Mouse (Mus musculus) embryonic stem cell, embryonic (primary cell): ENCODE data around the gene Il13.

ENCODE experiments used
- CTCF ChIA-PET, 4 experiments: fragments of 300-600 bp in 2 of 4; fragments of 350-600 bp in 2 of 4; sonication (Branson Sonifier 250); formaldehyde crosslinking; loops; one replicate each; lab custom pipeline; 2022; ENCODE audit warnings: inconsistent platforms in 2 of 4; lab: Charles Lee
- POLR2A ChIA-PET, 4 experiments: fragments of 300-600 bp in 2 of 4; fragments of 350-600 bp in 2 of 4; sonication (Branson Sonifier 250); formaldehyde crosslinking; loops; one replicate each; lab custom pipeline; 2022; ENCODE audit warnings: antibody characterized with exemption in 4 of 4, inconsistent platforms in 1 of 4; lab: Charles Lee

The Il13 gene

DNA sequence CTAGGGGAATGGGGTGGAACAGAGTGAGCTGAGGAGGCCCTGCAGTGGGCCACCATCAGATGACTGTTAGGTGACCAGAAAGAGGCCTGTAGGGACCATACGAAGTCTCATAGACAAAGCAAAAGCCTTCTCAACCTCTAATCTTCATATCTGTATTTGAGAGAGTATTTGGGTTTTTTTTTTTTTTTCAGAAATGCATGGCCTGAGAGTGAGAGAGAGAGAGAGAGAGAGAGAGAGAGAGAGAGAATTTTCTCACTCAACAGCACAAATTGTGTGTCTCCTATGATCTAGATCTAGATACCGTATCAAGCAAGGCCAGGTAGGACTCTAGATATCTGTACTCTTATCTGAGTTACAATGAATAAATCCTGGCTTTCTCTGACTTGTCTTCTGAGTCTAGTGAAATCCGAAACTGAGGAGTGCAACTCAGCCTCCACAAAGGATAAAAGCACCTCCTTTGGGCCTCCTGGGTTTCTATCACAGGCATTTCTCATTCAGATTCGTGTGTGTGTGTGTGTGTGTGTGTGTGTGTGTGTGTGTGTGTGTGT lies 16.9 kb downstream of the Il13 start:
- CTCF ChIA-PET = interaction anchor here in 1 of 4 experiments (0.8 kb wide), 1 partner anchor 10 kb away, joined by 3 read pairs; no protein-coding TSS in a partner anchor
- POLR2A ChIA-PET = interaction anchor here in 1 of 4 experiments (0.7 kb wide), 1 partner anchor 184 kb away, joined by 3 read pairs; no protein-coding TSS in a partner anchor

DNA sequence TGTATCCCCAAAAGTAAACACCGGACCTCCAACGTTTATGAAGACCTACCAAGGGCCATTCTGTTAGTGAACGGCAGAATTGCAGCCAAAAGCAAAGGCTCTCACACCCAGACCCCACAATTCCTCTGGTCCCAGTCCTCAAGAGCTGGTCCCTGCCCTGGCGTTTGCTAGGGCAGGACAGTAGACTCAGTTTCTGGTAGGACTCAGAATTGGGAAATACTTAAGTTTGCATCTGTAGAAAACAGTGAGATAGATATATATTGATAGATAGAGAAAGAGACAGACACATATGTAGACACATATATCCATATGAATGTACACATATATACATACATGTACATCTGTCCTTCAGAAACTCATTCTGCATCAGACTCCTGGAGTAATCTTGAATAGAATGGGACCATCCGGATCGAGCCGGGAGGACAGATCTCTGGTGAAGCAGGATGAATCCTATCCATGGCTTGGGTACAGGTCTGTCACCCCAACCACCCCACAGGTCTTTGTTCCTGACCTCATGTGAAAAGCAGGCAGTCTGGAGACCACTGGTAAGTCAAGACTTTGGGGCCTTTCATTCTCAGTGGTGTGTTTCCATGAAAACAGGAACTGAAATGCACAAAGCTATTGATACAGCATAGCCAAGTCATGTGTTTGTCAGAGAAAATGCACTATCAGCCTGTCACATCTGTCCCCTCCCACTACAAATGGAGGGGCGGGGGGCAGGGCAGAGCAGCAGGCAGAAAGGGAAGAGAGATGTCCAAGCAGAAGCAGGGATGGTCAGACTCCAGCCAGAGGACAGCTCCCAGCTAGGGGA lies 17.5 kb downstream of the Il13 start:
- CTCF ChIA-PET = interaction anchor here in 2 of 4 experiments (0.8 to 1.1 kb wide), 2 partner anchors 11 kb away, joined by 3 to 5 read pairs; no protein-coding TSS in a partner anchor
- POLR2A ChIA-PET = interaction anchor here in 1 of 4 experiments (0.7 kb wide), 1 partner anchor 185 kb away, joined by 3 read pairs; no protein-coding TSS in a partner anchor

DNA sequence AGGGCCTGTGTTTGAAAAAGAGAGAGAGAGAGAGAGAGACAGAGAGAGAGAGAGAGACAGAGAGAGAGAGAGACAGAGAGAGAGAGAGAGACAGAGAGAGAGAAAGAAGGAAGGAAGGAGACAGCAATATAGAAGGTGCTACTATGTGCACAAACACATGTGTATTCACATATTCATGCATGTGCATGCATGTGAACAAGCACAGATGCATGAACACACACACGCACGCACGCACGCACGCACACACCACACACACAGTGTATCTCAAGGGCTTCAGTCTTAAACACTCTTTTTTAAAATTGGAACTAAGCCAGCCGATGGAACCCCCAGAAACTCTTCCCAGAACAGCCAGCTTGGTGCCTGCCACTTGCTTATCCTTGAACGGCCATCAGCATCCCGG lies 18.9 kb downstream of the Il13 start:
- POLR2A ChIA-PET = no interaction called here

DNA sequence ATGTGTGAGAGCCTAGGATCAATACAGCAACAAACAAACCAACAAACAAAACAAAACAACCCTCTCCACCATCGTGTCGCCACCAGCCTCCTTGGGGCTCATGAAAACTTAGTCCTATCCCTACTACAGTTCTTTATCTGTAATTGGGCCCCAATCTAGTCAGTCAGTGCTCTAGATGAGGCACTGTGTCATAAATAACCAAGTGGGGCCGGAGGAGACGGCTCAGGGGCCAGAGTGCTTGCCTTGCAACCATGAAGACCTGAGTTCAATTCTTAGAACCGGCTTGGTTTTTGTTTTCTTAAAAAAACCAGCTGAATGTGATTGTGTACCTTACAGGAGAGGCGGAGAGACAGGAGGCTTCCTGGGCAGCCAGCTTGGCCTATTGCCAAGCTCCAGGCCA lies 19.3 kb downstream of the Il13 start:
- CTCF ChIA-PET = no interaction called here
- POLR2A ChIA-PET = no interaction called here

More for the DNA sequence above, 18.9 kb downstream of the Il13 start:
- CTCF ChIA-PET = interaction anchor here in 1 of 4 experiments (1.1 kb wide), 1 partner anchor 12 kb away, joined by 5 read pairs; no protein-coding TSS in a partner anchor

DNA sequence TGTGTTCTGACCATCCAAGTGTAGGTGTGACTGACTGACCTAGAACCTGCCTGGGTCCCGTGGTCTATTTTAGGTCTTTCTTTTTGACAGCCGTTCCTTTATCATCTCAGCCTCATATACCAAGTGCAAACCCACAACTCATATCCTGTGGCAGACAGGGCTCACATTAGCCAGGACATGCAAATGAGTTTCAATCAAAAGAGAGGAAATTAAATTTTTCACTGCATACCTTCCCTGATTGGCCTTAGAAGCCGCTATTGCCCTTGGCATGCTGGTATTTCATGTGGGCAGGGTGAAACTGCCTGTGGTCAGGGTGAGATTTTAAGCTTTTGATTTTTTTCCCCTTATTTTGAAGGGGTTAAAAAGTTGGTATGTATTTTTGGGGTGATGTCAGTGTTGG lies 24.8 kb downstream of the Il13 start:
- ChIA-PET CTCF (interaction anchor here in 3 of 4 experiments (0.6 to 1.1 kb wide), 3 partner anchors 17 to 837 kb away, joined by 3 to 4 read pairs (median 4); no protein-coding TSS in a partner anchor), POLR2A (no interaction called here)

DNA sequence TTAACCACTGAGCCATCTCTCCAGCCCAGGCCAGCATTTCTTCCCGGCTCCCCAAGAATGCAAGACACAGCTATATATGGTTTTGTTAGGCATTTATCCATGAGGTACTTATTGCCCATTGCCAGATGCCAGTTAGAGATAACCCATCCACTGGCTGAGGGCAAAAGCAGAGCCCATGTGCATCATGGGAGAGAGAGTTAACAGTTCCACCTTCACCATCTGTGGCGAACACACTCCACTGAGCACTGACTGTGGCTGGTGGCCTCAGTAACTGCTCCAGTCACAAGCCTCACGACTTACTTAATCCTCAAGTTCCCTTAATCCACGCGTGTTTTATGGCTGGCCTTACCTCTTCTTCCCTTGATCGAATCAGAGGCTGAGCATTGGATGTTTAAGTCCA lies 25.3 kb downstream of the Il13 start:
- CTCF ChIA-PET = interaction anchor here in 2 of 4 experiments (0.6 to 1.0 kb wide), 2 partner anchors 18 to 838 kb away, joined by 4 read pairs; no protein-coding TSS in a partner anchor
- POLR2A ChIA-PET = no interaction called here

DNA sequence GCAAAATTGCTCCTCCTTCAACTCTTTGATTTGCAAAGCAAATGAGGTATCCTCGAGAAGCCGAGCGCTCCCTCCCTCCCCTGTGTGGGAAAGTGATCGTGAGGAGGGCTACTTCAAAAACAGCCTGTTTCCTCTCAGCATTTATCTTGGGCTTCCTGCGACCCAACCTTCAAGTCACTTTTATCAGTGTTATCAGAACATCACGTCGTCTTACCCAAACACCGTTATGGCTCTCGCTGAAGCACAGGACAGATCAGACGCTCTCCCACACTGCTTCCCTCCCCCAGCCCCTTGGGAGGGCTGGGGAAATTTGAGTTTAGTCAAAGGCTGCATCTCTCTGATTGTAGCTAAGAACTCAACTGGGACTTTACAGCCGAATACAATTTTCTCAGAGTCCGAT lies 28.9 kb downstream of the Il13 start:
- ChIA-PET POLR2A (interaction anchor here in 2 of 4 experiments (1.0 to 1.5 kb wide), 2 partner anchors 32 to 102 kb away, joined by 3 to 4 read pairs; partner anchors contain the start of gene Rad50 (in 1 of the 2)), CTCF (interaction anchor here in 3 of 4 experiments (0.6 to 3.1 kb wide), 26 partner anchors 8 to 148 kb away, joined by 3 to 22 read pairs (median 4); partner anchors contain the start of genes Gm9837 (in 1 of the 3), Gm9945 (in 1 of the 3), Il13 (in 1 of the 3) and Il4 (in 1 of the 3))

DNA sequence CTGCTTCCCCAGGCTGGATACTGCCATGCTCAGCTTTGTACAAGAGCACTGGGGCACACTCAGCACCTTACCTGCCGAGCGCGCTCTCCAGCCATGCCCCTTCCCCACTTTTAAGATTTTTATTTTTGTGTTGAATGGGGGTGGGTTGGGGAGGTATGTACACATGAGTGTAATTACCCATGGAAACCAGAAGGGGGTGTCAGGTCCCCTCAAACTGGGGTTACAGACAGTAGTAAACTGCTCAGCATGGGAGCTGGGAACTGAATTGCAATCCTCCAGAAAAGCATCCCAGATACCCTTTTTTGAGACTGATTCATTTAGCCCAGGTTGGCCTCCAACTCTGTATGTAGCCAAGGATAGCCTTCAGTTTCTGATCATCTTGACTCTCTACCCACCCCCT lies 29.5 kb downstream of the Il13 start:
- ChIA-PET CTCF (interaction anchor here in 3 of 4 experiments (0.6 to 3.1 kb wide), 24 partner anchors 9 to 147 kb away, joined by 3 to 22 read pairs (median 4); partner anchors contain the start of genes Gm9837 (in 1 of the 3), Gm9945 (in 1 of the 3), Il13 (in 1 of the 3) and Il4 (in 1 of the 3)), POLR2A (interaction anchor here in 1 of 4 experiments (1.0 kb wide), 1 partner anchor 102 kb away, joined by 3 read pairs; the partner anchor contains the start of gene Rad50)

DNA sequence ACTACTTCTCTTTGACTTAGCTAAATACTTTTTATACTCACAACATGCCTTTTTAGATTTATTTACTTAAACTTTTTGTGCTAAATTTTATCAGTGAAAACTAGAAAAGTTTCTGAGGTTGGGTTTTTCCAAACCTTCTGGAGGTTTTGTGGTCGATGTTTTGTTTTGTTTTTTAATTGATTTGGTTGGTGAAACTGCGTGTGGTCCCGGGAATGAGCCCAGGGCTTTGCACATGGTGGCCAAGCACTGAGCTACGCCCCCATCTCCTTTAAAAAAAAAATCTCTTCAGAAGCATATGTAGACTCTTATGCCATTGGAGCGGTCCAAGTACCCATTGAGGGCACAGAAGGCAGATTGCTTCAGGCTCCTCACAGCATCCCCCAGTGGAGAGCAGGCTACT lies 43.4 kb downstream of the Il13 start:
- ChIA-PET POLR2A (interaction anchor here in 1 of 4 experiments (0.8 kb wide), 1 partner anchor 116 kb away, joined by 3 read pairs; no protein-coding TSS in a partner anchor), CTCF (interaction anchor here (0.6 to 3.9 kb wide), 11 partner anchors 10 to 341 kb away, joined by 3 to 16 read pairs (median 3); partner anchors contain the start of genes Gm12216 (in 1 of the 4) and Gm9837 (in 1 of the 4))

DNA sequence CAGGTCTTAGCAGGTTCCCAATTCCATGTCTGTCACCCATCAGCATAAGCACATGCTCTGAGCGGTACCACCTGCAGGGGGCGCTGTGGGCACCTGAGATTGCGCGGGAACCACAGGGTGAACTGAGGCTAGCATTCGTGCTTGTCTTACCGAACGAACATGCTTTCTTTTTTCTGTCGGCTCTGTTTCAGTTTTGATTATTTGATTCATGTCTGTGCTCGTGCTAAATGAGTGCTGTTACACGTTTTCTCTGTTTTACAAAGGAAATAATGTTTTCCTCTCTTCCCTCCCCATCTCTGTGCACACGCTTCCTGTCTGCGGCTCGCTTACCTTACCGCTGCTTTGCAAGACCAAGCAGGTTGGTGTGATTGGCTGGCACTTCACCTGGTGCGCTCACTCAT lies 44.1 kb downstream of the Il13 start:
- CTCF ChIA-PET = interaction anchor here (0.5 to 3.9 kb wide), 29 partner anchors 9 to 467 kb away, joined by 3 to 16 read pairs (median 3); partner anchors contain the start of genes Gm9837 (in 1 of the 4), Il13 (in 1 of the 4) and Kif3a (in 1 of the 4)
- POLR2A ChIA-PET = interaction anchor here in 2 of 4 experiments (0.8 to 1.5 kb wide), 3 partner anchors 9 to 115 kb away, joined by 3 to 5 read pairs (median 3); no protein-coding TSS in a partner anchor

DNA sequence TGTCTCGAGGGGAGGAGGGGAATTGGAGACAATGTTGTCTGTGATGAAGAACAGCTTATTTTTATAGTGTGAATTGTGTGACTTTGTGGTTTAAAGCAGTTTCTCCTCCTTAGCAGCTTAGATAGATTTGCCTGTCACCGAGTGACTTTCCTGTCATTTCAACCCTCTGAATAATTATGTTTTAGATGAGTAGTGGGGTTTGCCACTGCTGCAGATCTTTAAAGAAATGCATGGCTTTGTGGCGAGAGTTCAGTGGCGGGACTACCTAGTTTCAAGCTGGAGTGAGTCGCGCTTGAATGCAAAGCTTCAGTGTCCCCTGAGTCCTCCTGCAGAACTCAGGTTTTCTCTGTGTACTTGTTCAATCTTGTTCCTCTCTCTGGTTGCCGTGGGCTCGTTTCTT lies 46.2 kb downstream of the Il13 start:
- POLR2A ChIA-PET = interaction anchor here in 1 of 4 experiments (0.8 kb wide), 1 partner anchor 10 kb away, joined by 3 read pairs; no protein-coding TSS in a partner anchor

DNA sequence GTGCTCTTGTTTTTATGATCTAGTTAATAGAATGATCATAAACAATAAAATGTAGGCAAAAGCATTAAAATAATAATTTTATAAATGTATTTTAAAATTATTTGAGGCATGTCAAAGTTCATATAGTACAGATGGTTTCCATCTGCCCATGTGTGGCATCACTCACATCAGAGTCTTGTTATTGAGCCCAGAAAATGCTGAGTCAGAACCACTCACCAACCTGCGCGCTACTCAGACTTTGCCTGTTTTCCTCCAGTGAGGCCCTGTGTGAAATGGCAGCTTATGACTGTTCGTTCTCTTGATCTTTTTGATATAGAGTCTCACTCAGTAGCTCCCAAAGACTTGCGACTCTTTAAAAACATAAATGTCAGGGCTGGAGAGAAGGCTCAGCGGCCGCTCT lies 49.0 kb downstream of the Il13 start:
- CTCF ChIA-PET = interaction anchor here in 3 of 4 experiments (1.0 to 1.9 kb wide), 6 partner anchors 12 to 42 kb away, joined by 3 to 7 read pairs (median 4); partner anchors contain the start of gene Kif3a (in 1 of the 3)

More for the DNA sequence above, 46.2 kb downstream of the Il13 start:
- CTCF ChIA-PET = interaction anchor here in 2 of 4 experiments (0.8 to 2.9 kb wide), 6 partner anchors 17 to 149 kb away, joined by 3 to 7 read pairs (median 4); no protein-coding TSS in a partner anchor

DNA sequence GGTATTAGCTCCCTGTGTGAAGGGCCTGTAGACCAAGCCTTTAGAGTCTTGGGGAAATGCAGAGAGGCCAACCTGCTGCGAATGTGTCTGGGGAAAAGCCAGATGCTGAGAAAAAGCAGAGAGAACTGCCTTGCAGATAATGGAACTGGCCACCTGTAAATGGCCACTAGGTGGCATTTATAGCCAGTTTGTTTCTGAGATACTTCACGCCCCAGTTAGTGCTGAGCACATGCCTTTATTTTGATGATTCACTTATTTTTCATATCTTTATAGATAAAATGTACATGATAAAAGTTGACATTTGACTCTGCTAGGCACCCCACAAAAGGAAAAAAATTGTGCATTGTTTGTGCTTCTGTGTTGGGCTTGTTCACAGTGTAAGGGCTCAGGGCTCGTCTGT lies 49.7 kb downstream of the Il13 start:
- ChIA-PET CTCF (interaction anchor here (0.5 to 1.9 kb wide), 10 partner anchors 14 to 244 kb away, joined by 3 to 7 read pairs (median 3); partner anchors contain the start of genes Gm9837 (in 1 of the 4) and Kif3a (in 1 of the 4)), POLR2A (interaction anchor here in 1 of 4 experiments (1.0 kb wide), 1 partner anchor 17 kb away, joined by 3 read pairs; the partner anchor contains the start of gene Kif3a)

More for the DNA sequence above, 49.0 kb downstream of the Il13 start:
- POLR2A ChIA-PET = no interaction called here

DNA sequence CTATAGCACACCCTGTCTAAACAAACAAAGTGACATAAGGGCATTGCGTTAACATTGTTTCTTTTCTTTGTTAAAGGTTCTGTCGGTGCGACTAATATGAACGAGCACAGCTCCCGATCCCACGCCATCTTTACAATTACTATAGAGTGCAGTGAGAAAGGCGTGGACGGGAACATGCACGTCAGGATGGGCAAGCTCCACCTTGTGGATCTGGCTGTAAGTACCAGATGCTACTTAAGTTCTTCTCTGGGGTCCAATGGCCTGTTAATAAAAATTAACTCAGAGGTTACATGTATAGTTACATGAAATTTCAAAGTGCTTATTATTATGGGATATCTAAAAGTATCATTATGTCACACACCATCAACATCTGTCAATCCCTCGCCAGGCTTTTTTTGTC lies 51.4 kb downstream of the Il13 start:
- POLR2A ChIA-PET = interaction anchor here in 1 of 4 experiments (0.7 to 1.3 kb wide), 3 partner anchors 14 to 29 kb away, joined by 3 to 5 read pairs (median 3); partner anchors contain the start of gene Kif3a
- CTCF ChIA-PET = interaction anchor here in 1 of 4 experiments (1.0 to 1.1 kb wide), 2 partner anchors 18 to 154 kb away, joined by 3 read pairs; no protein-coding TSS in a partner anchor
